Mouse (Mus musculus) thymus, adult 2 months (tissue): ENCODE results near the gene 1500015O10Rik.

ENCODE experiments used
- CTCF ChIP-seq: fragments of 200-500 bp; IDR thresholded peaks from 2 replicates; pipeline ENCODE4 v1.5.1; 2012; ENCODE audit warnings: mild to moderate bottlenecking, control low read depth, low read length, moderate library complexity, borderline replicate concordance; ENCODE audit not compliant: control insufficient read depth, poor library complexity, insufficient read depth; ENCODE audit errors: extremely low read depth
- POLR2A ChIP-seq: fragments of 200-500 bp; IDR thresholded peaks from 2 replicates; pipeline ENCODE4 v1.6.1; 2012; ENCODE audit warnings: mild to moderate bottlenecking, low read length, control low read depth, moderate library complexity; ENCODE audit not compliant: control insufficient read depth, poor library complexity, insufficient read depth; ENCODE audit errors: extremely low read depth

GRCm38 (mm10) chr1:43776106-43776505 lies 45.7 kb downstream of the 1500015O10Rik start:
- no peak for TF ChIP-seq CTCF
- no peak for TF ChIP-seq POLR2A
